Mouse (Mus musculus) sigmoid colon, adult 10 weeks (tissue): ENCODE results near the gene Ccdc157. TPM values are rescaled to one million over a fixed set of nuclear protein-coding genes. Genes with fewer than 3 reads are reported as not detected.

Source experiments
- polyA plus RNA-seq: library from polyadenylated mRNA; stranded (reverse); fragments of 350-450 nt; fragmentation: Illumina TruSeq; extraction: RNeasy Lipid Tissue Mini Kit (QIAGEN cat#74804); gene quantifications from one replicate; pipeline ENCODE4 v1.2.3, GENCODE M21; 2014; ENCODE audit warnings: low read depth, low replicate concordance

Gene Ccdc157
- 2.7 TPM for polyA plus RNA-seq

DNA sequence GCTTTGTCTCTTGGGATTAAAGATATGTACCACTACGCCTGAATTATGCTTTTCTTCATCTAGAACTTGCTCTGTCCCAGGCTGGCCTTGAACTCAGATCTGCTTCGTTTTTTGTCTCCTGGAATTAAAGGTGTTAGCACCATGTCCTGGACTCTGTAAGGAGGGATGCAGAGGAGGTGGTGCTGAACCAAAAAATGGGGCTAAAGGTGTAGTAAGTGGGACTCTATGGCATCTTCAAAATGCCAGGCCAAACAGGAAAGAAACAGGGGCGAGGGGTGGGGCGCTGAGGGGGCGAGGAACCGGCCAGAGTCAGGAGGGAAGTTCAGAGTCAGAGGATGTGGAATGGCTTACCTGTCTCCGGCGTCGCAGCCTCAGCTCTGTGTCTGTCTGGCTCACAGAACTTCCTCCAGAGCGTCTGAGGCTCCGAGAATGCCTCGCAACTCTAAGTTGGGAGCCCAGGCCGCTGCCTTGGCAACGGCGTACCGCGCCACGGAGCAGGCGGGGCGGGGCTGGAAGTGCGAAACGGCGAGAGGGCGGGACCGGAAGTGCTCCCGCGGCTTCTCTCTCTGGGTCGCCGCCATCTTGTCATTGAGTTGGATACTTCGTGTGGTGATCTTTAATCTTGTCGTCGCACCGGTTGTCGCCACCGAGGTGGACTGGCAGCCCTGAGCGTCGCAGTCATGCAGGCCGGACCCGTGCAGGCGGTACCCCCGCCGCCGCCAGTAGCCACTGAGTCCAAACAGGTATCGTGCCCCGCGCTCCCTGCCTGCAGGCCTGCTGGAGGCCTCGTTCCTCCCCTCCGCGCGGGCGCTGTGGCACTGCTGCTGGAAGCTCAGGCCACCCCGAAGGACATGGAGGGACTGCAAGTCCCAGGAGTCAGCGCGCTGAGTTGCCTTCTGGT lies at the start of gene Ccdc157, which contains the start of gene Sf3a1:
TSS of gene Ccdc157 (minus strand) at position 486 of the 901 bp plus-strand sequence.
TSS of gene Sf3a1 (plus strand) at position 543 of the 901 bp plus-strand sequence.

DNA sequence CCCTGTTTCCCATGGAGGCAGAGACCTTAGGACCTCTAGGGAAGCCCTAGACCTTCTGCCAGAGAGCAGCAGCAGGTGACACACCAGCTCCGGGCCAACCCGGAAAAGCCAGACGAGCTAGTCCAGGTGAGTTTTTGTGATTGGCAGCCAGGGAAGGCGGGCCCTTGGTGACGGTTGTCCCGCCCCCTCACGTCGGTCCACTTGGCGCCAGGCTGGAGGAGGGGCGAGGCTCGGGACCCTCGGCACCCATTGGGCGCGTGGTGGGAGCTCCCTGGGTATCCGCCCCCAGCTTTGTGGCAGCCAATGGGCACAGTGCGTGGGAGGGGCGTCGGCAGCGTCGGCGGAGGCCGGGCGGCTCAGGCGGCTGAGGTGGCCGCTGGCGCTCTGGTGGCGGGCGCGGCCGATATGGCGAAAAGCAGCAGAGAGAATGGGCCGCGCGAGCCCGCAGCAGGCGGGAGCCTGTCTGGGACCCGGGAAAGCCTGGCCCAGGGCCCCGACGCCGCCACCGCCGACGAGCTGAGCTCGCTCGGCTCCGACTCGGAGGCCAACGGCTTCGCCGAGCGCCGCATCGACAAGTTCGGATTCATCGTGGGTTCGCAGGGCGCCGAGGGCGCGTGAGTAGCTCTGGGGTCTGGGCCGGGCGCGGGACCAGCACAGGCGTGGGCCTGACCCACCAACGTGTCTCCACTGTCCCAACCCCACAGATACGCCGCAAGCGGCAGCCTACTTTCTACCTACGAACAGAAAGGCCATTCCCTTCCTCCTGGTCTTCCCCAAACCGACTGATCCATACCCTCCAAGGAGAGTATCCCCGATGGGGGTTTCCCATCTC lies 26.6 kb upstream of the Ccdc157 start, which contains the start of gene Tbc1d10a:
TSS of gene Tbc1d10a (plus strand) at position 304 of the 832 bp plus-strand sequence.

GRCm38 (mm10) chr11:4134986-4135935 lies 24.8 kb downstream of the Ccdc157 start, which contains the start of gene Rnf215:
Rnf215 (plus strand) TSS chr11:4135202.

DNA sequence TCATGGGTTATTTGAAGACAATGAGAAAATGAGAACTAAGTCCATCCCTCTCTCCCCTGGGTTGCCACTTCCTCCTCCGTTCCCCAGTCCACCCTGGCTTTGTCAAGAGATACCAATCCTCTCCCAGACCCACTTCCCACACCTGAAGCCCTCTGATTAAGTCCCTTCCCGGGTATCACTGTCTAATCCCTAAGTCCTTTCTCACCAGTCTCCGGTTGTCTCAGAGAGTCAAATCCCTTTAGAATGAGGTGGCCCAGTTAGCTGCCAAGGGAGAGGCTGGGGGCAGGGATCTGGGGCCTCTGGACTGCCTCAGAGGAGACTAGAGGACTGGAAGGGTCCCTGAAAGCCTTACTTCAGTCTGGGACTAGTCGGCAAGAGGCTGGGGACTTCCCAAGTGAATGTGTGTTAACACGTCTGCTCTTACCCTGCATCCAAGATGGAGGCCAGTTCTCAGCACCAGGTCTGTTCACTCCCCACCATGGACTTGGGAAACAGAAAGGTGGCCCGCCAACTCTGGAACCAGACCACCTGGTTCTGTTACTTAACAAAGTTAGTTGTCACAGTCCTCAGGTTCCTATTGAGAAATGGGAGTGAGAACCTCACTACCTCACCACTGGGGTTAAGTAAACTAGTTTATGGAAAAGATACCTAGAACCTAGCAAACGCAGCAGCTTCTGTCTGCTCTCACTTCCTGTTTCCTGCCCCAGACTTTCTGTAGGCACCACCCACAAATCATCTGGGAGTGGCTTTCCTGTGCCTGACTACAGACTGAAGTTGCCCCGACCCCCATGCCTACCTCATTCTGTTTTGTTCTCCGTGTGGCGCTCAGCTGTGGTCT lies 37.1 kb downstream of the Ccdc157 start, which contains the start of gene Sec14l2:
TSS of gene Sec14l2 (minus strand) at position 674 of the 838 bp plus-strand sequence.

DNA sequence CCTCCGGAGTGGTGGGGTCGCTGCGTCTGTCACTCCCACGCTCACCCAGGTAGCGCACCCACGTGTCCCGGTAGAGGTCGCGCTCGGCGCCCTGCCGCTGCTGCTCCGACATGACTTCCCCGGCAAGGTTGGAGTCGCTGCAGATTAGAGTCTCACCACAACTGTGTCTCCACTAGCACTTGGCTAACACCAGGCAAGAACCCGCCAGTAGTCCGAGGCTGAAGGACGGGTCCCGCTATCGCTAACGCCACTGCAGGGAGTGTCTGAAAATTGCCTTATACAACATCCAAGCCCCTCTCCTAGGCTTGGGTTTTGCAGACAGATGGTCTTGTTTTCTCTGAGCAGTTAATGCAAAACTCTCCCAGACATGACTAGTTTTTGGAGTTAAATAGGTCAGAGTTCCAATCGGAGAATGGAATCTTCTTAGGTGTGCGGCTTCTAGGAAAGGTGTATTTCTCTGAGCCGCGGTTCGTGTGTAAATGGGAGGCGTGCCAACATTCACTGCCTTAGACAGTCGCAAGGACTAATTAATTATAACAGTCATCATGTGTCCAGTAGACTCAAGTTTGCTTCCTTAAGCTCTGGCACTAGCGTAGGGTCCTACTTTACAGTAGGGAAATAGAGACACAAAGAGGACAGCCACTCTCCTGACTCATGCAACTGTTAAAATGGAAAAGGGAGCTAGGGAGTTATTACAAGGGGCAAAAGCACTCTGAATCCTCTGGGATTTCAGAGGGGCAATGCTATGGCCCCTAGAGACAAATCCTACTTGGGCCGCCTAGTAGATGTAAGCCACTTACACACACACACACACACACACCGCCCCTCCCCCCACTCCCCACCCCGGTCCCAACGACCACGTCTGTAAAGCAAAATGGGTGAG lies 64.7 kb downstream of the Ccdc157 start, which contains the start of gene Mtfp1:
TSS of gene Mtfp1 (minus strand) at position 275 of the 883 bp plus-strand sequence.

Other genes starting within 250 kb of the Ccdc157 start
- gene Slc35e4, start 245.6 kb downstream of the Ccdc157 start, polyA plus RNA-seq, result 0.19 TPM
- gene Tcn2, start 228.1 kb downstream of the Ccdc157 start, polyA plus RNA-seq, result 2.2 TPM
- gene Pes1, start 196.3 kb downstream of the Ccdc157 start, polyA plus RNA-seq, result 14.2 TPM
- not detected for gene 4930556J24Rik, start 183.5 kb downstream of the Ccdc157 start, polyA plus RNA-seq
- 1.8 TPM for gene Gal3st1, start 176.7 kb downstream of the Ccdc157 start, polyA plus RNA-seq
- 0.13 TPM for gene Sec14l4, start 128.8 kb downstream of the Ccdc157 start, polyA plus RNA-seq
- not detected for gene Sec14l3, start 95.5 kb downstream of the Ccdc157 start, polyA plus RNA-seq
- gene Mtfp1, start 64.8 kb downstream of the Ccdc157 start, polyA plus RNA-seq, result 3.6 TPM
- gene Sec14l2, start 36.9 kb downstream of the Ccdc157 start, polyA plus RNA-seq, result 0.54 TPM
- 3.1 TPM for gene Rnf215, start 25.1 kb downstream of the Ccdc157 start, polyA plus RNA-seq
- 13.8 TPM for gene Sf3a1, start 57 bp upstream of the Ccdc157 start, polyA plus RNA-seq
- gene Tbc1d10a, start 26.5 kb upstream of the Ccdc157 start, polyA plus RNA-seq, result not detected
- not detected for gene Castor1, start 57.9 kb upstream of the Ccdc157 start, polyA plus RNA-seq
- not detected for gene Osm, start 76.1 kb upstream of the Ccdc157 start, polyA plus RNA-seq
- gene Lif, start 97.3 kb upstream of the Ccdc157 start, polyA plus RNA-seq, result 0.50 TPM